Mouse (Mus musculus): ENCODE measurements around the gene Kmt2b.
A peak's percentile ranks its signal among the peaks of the same experiment; 100 is the strongest.

The Kmt2b gene

DNA sequence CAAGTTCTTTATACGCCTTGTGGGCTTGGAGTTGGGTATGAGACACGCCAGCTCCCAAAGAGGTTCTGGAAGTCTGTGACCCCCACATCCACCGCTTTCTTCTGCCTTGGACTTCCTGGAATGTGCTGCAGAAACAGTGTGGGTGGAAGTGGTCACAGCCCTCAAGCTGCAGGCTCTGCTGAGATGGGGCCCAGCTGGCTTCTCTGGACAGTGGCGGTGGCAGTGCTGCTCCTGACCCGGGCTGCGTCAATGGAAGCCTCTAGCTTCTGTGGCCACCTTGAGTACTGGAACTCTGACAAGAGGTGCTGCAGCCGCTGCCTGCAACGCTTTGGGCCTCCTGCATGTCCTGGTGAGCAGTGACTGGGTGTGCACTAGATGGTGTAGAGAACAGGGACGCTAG, 22.5 kb downstream of the Kmt2b start:
- no peak for DNase-seq (ENCODE audit: low spot score in 2 of 2)

DNA sequence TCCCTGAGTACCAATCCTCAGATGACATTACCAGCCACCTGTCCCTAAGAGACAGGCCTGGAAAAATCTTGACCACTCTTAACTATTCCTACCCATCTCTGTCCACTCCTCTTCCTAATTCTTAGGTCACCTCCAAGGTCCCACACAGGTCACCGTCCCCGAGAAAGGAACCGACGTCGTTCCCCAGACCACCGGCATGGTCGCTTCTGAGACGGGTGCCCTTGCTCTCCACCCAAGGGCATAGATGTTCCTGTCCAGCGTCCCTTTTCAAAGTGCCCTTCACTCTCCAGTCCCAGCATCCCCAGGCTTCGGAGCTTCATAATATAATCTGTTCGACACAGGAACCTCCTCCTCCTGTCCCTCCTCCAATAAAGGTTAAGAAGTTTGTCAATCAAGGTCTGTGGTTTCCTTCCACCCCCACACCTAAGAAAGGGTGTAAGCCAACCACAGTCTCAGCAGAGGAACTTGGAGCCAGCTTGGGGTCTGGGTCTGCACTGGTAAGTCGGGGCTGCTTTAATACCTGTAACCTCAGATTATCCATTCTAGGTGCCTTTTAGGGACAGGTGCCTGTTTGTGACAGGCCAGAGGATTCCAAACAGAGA, 23.5 kb downstream of the Kmt2b start, which contains the start of gene Igflr1:
TSS of gene Igflr1 (plus strand) at position 458 of the 602 bp plus-strand sequence.
- DNase-seq (ENCODE audit: low spot score in 2 of 2), result no peak

GRCm38 (mm10) chr7:30563906-30564280, 24.6 kb downstream of the Kmt2b start:
- DNase-seq (ENCODE audit: low spot score in 2 of 2), result no peak

DNA sequence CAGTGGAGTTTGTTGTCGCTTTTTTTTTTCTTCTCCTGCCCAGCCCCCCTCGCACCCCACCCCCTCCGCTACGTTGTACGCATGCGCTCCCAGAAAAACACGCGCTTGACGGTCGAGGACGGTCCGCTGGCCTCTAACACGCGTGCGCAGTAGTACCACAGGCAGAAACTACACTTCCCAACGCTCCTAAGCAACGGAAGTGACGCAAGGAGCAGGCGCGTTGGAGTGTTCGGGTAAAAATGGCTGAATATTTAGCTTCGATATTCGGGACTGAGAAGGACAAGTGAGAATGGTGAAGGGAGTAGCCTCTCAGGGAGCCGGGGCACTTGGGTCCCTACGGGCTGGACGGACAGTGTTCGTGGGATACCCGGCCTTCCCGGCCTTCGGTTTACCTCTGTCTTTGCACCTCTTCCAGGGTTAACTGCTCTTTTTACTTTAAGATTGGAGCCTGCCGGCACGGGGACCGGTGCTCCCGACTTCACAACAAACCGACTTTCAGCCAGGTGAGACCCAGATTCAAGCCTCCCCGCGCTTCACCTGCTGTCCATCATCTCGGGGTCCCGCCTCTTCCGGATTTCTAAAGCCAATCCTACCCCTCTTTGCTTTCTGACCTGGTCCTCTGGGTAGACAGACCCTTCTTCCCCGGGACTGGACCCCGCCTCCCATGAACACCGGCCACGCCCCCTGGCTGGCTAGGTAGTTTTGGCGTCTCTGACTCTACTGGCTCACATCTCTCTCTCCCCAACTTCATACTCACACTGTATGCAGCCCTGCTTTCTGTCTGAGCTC, 25.2 kb downstream of the Kmt2b start, which contains the start of the genes U2af1l4, Gm49396 and Psenen:
TSS of gene U2af1l4 (plus strand) at position 185 of the 789 bp plus-strand sequence.
TSS of gene Gm49396 (plus strand) at position 228 of the 789 bp plus-strand sequence.
TSS of gene Psenen (minus strand) at position 511 of the 789 bp plus-strand sequence.
- peak; percentile 96 to 97 for DNase-seq (ENCODE audit: low spot score in 2 of 2)

DNA sequence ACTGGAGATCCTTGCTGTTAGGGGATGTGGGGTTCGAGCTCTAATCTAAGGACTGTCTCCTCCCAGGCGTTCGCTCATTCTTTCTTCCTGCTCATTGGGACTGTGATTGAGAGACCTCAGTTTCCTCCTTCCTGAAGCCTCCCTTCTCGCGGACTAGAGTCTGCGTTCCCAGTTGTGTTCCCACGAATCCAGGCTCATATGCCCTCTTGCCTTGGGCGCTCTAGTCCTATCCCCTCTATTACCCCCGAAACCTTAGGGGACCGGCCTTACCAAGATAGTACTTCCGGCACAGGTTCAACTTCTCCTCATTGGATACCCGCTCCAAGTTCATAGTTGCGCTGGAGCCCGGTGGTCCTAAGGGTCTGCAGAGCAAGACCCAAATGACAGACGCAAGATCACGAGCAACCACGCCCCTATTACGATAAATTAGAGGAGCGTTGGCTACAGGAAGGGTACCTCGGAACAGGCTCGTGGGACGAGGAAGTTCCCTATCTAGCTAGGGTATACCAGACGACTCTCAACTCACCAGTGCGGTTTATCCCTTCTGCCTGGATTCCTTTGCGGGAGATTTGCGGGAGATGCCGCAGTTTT, 25.9 kb downstream of the Kmt2b start:
- no peak for DNase-seq (ENCODE audit: low spot score in 2 of 2)

- no peak for DNase-seq (ENCODE audit: low spot score in 2 of 2)
Observed at GRCm38 (mm10) chr7:30560296-30560695, 28.2 kb downstream of the Kmt2b start.

- DNase-seq (ENCODE audit: low spot score in 2 of 2), result peak; percentile 98 to 99
Observed at GRCm38 (mm10) chr7:30559443-30559954, 29.0 kb downstream of the Kmt2b start, which contains the start of gene Lin37. Gene Lin37, minus strand, starts transcription at chr7:30559838.

GRCm38 (mm10) chr7:30558656-30559442, 29.7 kb downstream of the Kmt2b start:
- peak in 1 of 2 experiments; percentile 21 for DNase-seq (ENCODE audit: low spot score in 2 of 2)

DNA sequence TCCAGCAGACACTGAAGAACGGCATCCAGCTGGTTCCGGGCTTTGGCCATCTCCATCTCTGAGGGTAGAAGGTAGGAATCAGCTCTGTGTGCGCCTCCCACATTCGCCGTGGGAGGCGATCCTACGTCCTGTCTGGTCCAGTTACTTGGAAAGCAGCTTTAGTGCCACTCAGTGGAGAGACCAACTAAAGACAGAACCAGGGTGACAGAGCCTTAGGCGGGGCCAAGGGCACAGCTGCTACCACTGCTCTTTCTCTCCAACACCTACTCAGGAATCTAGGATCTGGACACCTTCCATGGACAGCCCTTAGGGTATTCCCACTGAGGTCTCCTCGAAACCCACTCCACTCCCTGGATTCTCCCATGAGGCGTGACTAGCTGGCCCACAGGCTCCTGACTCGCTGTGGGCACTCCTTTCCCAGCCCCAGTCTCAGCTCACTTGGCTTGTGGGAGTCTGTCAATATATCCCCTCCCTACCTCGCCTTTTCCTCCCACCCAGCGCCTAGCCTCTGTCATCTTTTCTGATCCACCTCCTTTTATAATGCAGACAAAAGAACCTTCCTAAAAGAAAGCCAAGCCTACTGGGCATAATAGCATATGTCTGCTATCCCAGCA, 30.5 kb downstream of the Kmt2b start:
- peak in 1 of 2 experiments; percentile 43 for DNase-seq (ENCODE audit: low spot score in 2 of 2)

GRCm38 (mm10) chr7:30556894-30557536, 31.5 kb downstream of the Kmt2b start:
- no peak for DNase-seq (ENCODE audit: low spot score in 2 of 2)

DNA sequence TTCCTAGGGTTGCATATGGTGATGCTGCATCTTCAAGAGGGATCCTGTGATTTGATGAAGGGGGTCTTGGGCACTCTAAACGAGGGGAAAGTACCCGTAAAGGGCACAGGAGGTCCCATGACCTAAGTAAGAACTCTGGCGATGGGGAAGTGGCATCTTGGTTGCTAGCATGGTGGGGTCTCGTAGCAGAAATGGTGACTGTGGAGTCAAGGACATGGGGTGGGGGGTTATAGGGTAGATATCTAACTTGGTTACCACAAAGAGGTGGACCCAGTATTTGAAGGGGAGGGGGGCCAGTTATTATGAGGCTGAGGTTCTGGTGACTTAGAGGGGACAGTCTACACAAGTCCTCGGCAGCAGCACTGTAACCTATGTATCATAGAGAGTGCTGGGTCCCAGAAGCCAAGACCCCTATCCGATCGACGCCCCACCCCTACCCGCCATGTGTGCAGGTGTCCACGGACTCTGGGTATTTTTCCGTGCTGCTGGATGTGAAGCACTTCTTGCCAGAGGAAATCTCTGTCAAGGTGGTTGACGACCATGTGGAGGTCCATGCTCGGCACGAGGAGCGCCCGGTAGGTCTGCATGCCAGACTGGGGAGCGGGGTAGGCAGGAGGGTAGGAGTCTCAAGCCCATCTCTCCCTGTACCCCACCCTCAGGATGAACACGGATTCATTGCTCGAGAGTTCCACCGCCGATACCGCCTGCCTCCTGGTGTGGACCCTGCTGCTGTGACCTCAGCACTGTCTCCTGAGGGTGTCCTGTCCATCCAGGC, 34.5 kb downstream of the Kmt2b start:
- no peak for DNase-seq (ENCODE audit: low spot score in 2 of 2)

DNA sequence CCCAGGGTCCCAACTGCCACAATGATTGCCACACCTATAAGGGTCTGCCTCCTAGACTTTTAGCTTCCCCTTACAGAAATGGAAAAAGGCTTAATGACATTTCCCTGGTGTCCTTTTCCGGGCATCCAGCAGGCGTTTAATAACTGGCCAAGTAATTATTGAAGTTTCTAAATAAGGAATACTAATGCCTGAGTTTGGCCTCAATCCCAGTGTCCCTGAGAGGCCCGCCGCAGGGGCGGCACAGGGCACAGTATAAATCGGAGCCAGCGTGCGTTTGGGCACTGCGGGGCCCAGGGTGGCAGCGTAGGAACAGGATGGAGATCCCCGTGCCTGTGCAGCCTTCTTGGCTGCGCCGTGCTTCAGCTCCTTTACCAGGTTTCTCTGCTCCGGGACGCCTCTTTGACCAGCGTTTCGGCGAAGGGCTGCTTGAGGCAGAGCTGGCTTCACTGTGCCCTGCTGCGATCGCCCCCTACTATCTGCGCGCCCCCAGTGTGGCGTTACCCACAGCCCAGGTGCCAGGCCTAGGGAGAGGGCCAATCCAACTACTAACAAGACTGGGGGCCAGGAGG, 35.4 kb downstream of the Kmt2b start:
- peak in 1 of 2 experiments; percentile 36 for DNase-seq (ENCODE audit: low spot score in 2 of 2)

GRCm38 (mm10) chr7:30552102-30553020, 36.2 kb downstream of the Kmt2b start, which contains the start of the genes Hspb6 and Proser3:
Gene Hspb6, plus strand, starts transcription at chr7:30552178.
Gene Proser3, minus strand, starts transcription at chr7:30552299.
- peak; percentile 96 to 99 for DNase-seq (ENCODE audit: low spot score in 2 of 2)

- peak in 1 of 2 experiments; percentile 29 for DNase-seq (ENCODE audit: low spot score in 2 of 2)
Observed at GRCm38 (mm10) chr7:30551445-30552101, 37.0 kb downstream of the Kmt2b start.

- DNase-seq (ENCODE audit: low spot score in 2 of 2), result no peak
Observed at GRCm38 (mm10) chr7:30550603-30551002, 37.9 kb downstream of the Kmt2b start.

DNA sequence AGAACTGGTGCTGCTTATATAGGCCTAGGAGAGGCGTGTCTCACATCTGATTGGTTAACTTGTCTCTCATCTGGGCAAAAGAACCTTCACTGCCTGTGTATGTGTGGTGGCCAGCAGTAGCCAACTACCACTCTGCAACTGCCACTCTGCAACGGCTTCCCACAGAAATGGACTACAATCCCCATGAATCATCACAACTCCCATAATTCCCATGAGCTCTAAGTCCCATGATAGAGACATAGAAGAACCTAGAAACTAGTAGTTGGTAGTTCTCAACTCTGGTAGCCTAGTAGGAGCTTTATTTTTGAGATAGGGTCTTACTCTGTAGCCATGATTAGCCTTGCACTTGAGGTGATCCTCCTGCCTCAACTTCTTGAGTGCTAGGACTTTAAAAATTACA, 38.6 kb downstream of the Kmt2b start:
- DNase-seq (ENCODE audit: low spot score in 2 of 2), result no peak

GRCm38 (mm10) chr7:30544327-30544726, 44.2 kb downstream of the Kmt2b start:
- DNase-seq (ENCODE audit: low spot score in 2 of 2), result no peak

DNA sequence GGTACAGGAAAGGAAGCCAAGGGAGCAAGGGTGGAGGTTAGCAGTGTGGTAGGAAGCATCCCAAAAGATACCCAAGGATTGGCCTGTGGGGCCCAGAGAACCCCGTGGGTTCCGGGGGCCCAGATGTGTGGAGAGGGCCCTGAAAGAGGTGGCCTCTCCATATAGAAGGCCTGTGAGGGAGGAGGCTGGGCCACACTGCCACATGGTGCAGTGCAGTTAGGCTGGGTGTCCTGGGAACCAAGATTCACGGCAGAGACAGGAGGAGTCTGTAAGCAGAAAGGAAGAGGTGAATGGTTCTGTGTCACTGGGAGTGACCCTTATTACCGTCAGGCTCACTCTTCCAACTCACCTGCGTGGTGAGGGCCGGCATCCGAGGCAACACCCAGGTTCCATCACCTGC, 48.0 kb downstream of the Kmt2b start:
- no peak for DNase-seq (ENCODE audit: low spot score in 2 of 2)
